Mouse (Mus musculus): ENCODE data around the gene Cntnap5b. TPM values are rescaled to one million over a fixed set of nuclear protein-coding genes. Genes with fewer than 3 reads are reported as not detected.

The Cntnap5b gene
- polyA plus RNA-seq, 1 experiment from 2014 or later, result not detected

GRCm38 (mm10) chr1:100122410-100122935 lies 349.9 kb downstream of the Cntnap5b start:
- no peak overlapping the region for H3K4me3 ChIP-seq (ENCODE audit: low read depth, low read length)
- H3K4me2 ChIP-seq (replicated peaks; ENCODE audit: low read depth), result no peak overlapping the region
- no peak overlapping the region for H3K9ac ChIP-seq (ENCODE audit: low read depth, low read length)
- no peak for ATAC-seq
- no peak overlapping the region for H3K27ac ChIP-seq (ENCODE audit: low read depth, low read length)
- no peaks in the 10 kb centered on the region for H3K27me3 ChIP-seq (replicated peaks; ENCODE audit: control insufficient read depth, insufficient read depth, low read length)
- H3K4me1 ChIP-seq (replicated peaks; ENCODE audit: control insufficient read depth, insufficient read depth, low read length), result no peaks in the 10 kb centered on the region
- TF ChIP-seq CTCF (IDR thresholded peaks at IDR 0.05; ENCODE audit: low read depth), result no peak
- H3K9me3 ChIP-seq (ENCODE audit: control insufficient read depth), result no peaks in the 10 kb centered on the region
- no peaks in the 10 kb centered on the region for H3K36me3 ChIP-seq (ENCODE audit: control insufficient read depth, insufficient read depth)

DNA sequence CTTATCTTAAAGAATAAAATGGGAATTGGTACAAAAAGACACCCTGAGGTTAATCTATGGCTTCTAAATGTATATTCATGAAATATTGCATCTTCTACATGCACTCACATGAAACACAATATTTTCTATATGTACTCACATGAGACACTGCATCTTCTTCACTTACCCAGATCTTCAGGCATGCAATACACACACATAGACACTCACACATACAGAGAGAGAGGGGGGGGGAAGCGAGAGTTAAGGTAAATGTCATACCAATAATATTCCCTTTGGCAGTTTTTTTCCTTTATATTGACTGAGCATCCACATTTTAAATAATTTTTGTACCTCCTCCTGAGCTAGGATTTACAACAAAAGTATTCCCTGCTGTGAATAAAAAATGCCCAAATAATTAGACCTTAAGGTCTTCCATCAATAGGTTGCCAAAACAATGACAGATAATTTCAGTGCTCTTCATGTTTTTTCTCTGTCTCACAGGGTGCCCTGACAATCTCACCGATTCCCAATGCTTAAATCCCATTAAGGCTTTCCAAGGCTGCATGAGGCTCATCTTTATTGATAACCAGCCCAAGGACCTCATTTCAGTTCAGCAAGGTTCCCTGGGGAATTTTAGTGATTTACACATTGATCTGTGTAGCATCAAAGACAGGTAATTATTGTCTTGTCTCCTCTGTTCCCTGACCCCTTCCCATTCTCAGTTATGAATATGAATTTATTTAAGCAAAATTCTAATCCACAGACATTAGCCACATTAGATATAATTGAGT lies 391.2 kb downstream of the Cntnap5b start:
- H3K9ac ChIP-seq (ENCODE audit: low read depth, low read length), result no peak overlapping the region
- no peaks in the 10 kb centered on the region for H3K27me3 ChIP-seq (replicated peaks; ENCODE audit: control insufficient read depth, insufficient read depth, low read length)
- no peak for ATAC-seq
- H3K4me2 ChIP-seq (replicated peaks; ENCODE audit: low read depth), result no peak overlapping the region
- no peaks in the 10 kb centered on the region for H3K9me3 ChIP-seq (ENCODE audit: control insufficient read depth)
- no peak overlapping the region for H3K4me3 ChIP-seq (ENCODE audit: low read depth, low read length)
- no peaks in the 10 kb centered on the region for H3K4me1 ChIP-seq (replicated peaks; ENCODE audit: control insufficient read depth, insufficient read depth, low read length)
- H3K27ac ChIP-seq (ENCODE audit: low read depth, low read length), result no peak overlapping the region
- 79% methylated on average over 2 of the region's 2 CpGs for WGBS
- no peaks in the 10 kb centered on the region for H3K36me3 ChIP-seq (ENCODE audit: control insufficient read depth, insufficient read depth)
- TF ChIP-seq CTCF (IDR thresholded peaks at IDR 0.05; ENCODE audit: low read depth), result no peak

DNA sequence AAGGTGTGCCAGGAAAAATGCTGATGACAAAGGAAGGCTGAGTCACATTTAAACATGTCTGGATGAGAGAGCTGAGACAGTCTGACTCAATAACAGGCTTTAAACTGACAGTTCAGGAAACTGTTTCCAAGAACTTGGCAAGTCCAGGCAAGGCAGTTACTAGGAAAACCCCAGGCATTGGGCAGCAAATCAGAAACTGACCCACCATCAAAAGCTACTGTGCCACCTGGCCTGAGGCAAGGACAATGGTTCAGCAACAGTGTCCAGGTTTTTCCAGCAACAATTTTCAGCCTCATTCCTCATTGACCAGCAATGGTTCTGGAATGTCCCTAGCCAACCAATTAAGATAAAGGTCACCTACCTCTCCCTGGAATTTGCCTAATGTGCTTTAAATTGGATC lies 399.0 kb downstream of the Cntnap5b start:
- Histone ChIP-seq H3K4me2 (replicated peaks; ENCODE audit: low read depth) (no peak overlapping the region), H3K9ac (ENCODE audit: low read depth, low read length) (no peak overlapping the region), H3K4me3 (ENCODE audit: low read depth, low read length) (no peak overlapping the region), H3K27me3 (replicated peaks; ENCODE audit: control insufficient read depth, insufficient read depth, low read length) (no peaks in the 10 kb centered on the region), H3K27ac (ENCODE audit: low read depth, low read length) (no peak overlapping the region), H3K36me3 (ENCODE audit: control insufficient read depth, insufficient read depth) (no peaks in the 10 kb centered on the region), H3K4me1 (replicated peaks; ENCODE audit: control insufficient read depth, insufficient read depth, low read length) (no peaks in the 10 kb centered on the region), H3K9me3 (ENCODE audit: control insufficient read depth) (no peaks in the 10 kb centered on the region)
- ATAC-seq, result no peak
- no peak for TF ChIP-seq CTCF (IDR thresholded peaks at IDR 0.05; ENCODE audit: low read depth)

DNA sequence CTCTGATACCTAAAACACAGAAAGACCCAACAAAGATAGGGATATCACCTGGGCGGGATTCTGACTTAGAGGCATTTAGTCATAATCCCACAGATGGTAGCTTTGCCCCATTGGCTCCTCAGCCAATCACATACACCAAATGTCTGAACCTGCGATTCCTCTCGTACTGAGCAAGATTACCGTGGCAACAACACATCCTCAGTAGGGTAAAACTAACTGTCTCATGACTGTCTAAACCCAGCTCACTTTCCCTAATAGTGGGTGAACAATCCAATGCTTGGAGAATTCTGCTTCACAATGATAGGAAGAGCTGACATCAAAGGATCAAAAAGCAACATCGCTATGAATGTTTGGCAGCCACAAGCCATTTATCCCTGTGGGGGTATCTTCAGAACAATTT lies 407.5 kb downstream of the Cntnap5b start:
- no peak overlapping the region for H3K27ac ChIP-seq (ENCODE audit: low read depth, low read length)
- no peak overlapping the region for H3K4me3 ChIP-seq (ENCODE audit: low read depth, low read length)
- WGBS, result 80% methylated on average over 5 of the region's 5 CpGs
- ATAC-seq, result peak; percentile 100
- no peaks in the 10 kb centered on the region for H3K27me3 ChIP-seq (replicated peaks; ENCODE audit: control insufficient read depth, insufficient read depth, low read length)
- H3K9ac ChIP-seq (ENCODE audit: low read depth, low read length), result no peak overlapping the region
- H3K4me2 ChIP-seq (replicated peaks; ENCODE audit: low read depth), result no peak overlapping the region
- H3K36me3 ChIP-seq (ENCODE audit: control insufficient read depth, insufficient read depth), result no peaks in the 10 kb centered on the region
- TF ChIP-seq CTCF (IDR thresholded peaks at IDR 0.05; ENCODE audit: low read depth), result no peak
- H3K9me3 ChIP-seq (ENCODE audit: control insufficient read depth), result no peaks in the 10 kb centered on the region
- H3K4me1 ChIP-seq (replicated peaks; ENCODE audit: control insufficient read depth, insufficient read depth, low read length), result no peaks in the 10 kb centered on the region

DNA sequence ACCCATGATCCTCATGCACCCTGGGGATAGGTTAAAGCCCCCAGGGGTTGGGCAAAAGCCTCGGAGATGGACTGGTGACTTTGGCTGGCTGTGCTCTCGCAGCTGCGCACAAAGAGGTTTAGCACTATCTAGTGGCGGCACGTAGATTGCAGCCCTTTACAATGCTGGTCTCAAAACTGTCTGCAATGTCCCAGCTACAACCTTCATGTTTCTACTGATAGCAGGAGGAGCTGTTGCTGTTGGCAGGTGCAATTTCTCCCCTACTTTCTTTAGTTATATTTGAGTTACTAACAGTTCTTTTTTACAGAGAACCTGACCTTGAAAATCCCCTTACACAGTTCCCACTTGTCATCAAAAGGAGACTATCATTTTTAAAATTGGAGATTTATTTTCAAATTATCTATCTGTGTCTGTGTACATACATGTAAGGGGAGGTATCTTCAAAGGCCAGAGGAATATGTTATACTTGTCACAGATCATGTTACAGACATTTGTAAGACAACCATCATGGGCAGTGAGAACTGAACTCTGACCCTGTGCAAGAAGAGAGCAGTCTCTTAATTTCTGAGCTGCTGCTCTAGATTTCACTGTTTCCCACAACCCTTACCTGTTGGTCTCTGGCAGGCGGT lies 459.5 kb downstream of the Cntnap5b start:
- peak; percentile 54 for TF ChIP-seq CTCF (IDR thresholded peaks at IDR 0.05; ENCODE audit: low read depth)
- peak; percentile 47; the same call in 1 of the 2 replicates for ATAC-seq
- 11% methylated on average over 5 of the region's 6 CpGs for WGBS

DNA sequence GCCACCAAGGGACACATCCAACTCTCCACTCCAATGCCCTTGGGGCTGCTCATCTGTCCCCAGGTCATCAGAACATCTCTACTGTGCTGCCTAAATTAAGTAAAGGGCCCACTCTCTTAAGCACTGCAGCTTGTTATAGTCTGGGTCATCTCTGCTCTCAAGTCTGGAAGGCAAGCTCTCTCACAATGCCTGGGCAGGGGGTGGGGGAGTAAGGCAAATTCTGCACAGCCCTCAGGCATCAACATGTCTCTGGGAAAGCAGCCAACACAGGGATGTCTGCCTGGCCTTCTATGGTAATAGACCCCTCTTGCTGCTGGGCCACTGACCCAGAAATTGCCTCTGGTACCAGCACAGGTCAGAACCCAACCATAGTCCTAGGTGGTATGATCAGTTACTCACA lies 479.4 kb downstream of the Cntnap5b start:
- Histone ChIP-seq H3K27ac (ENCODE audit: low read depth, low read length) (no peak overlapping the region), H3K4me2 (replicated peaks; ENCODE audit: low read depth) (no peak overlapping the region), H3K4me1 (replicated peaks; ENCODE audit: control insufficient read depth, insufficient read depth, low read length) (no peaks in the 10 kb centered on the region), H3K36me3 (ENCODE audit: control insufficient read depth, insufficient read depth) (no peaks in the 10 kb centered on the region), H3K4me3 (ENCODE audit: low read depth, low read length) (no peak overlapping the region), H3K9me3 (ENCODE audit: control insufficient read depth) (no peaks in the 10 kb centered on the region), H3K9ac (ENCODE audit: low read depth, low read length) (no peak overlapping the region), H3K27me3 (replicated peaks; ENCODE audit: control insufficient read depth, insufficient read depth, low read length) (no peaks in the 10 kb centered on the region)
- TF ChIP-seq CTCF (IDR thresholded peaks at IDR 0.05; ENCODE audit: low read depth), result no peak
- no peak for ATAC-seq

More for the DNA sequence above, 459.5 kb downstream of the Cntnap5b start:
- Histone ChIP-seq H3K9me3 (ENCODE audit: control insufficient read depth) (no peaks in the 10 kb centered on the region), H3K27ac (ENCODE audit: low read depth, low read length) (no peak overlapping the region), H3K4me2 (replicated peaks; ENCODE audit: low read depth) (no peak overlapping the region), H3K36me3 (ENCODE audit: control insufficient read depth, insufficient read depth) (no peaks in the 10 kb centered on the region), H3K9ac (ENCODE audit: low read depth, low read length) (no peak overlapping the region), H3K4me1 (replicated peaks; ENCODE audit: control insufficient read depth, insufficient read depth, low read length) (no peaks in the 10 kb centered on the region), H3K4me3 (ENCODE audit: low read depth, low read length) (no peak overlapping the region), H3K27me3 (replicated peaks; ENCODE audit: control insufficient read depth, insufficient read depth, low read length) (no peaks in the 10 kb centered on the region)
